Mouse (Mus musculus): ENCODE measurements around the gene Tmem101.
"Not testable (repeated sequence)": the region's sequence is repeated elsewhere in the genome, so short reads cannot be mapped to it uniquely, and the experiment has no call there.

The Tmem101 gene

GRCm38 (mm10) chr11:102156039-102156785, at the start of gene Tmem101:
TSS of gene Tmem101 (minus strand) at chr11:102156404.
- DNase-seq (ENCODE audit: low read depth, low spot score) = peak; percentile 95

GRCm38 (mm10) chr11:102201408-102201821, 45.2 kb upstream of the Tmem101 start:
- DNase-seq (ENCODE audit: low read depth, low spot score) = peak; percentile 88

GRCm38 (mm10) chr11:102199856-102200255, 43.7 kb upstream of the Tmem101 start:
- no peak for DNase-seq (ENCODE audit: low read depth, low spot score)

GRCm38 (mm10) chr11:102198245-102198644, 42.0 kb upstream of the Tmem101 start:
- DNase-seq (ENCODE audit: low read depth, low spot score) = no peak

GRCm38 (mm10) chr11:102196018-102196797, 40.0 kb upstream of the Tmem101 start:
- DNase-seq (ENCODE audit: low read depth, low spot score) = no peak

GRCm38 (mm10) chr11:102193657-102194440, 37.6 kb upstream of the Tmem101 start:
- DNase-seq (ENCODE audit: low read depth, low spot score) = no peak

- DNase-seq (ENCODE audit: low read depth, low spot score) = no peak
Observed at GRCm38 (mm10) chr11:102190848-102191247, 34.6 kb upstream of the Tmem101 start.

- peak; percentile 92 for DNase-seq (ENCODE audit: low read depth, low spot score)
Observed at GRCm38 (mm10) chr11:102189461-102190436, 33.5 kb upstream of the Tmem101 start, which contains the start of gene G6pc3. TSS of gene G6pc3 (plus strand) at chr11:102189620.

- no peak for DNase-seq (ENCODE audit: low read depth, low spot score)
Observed at GRCm38 (mm10) chr11:102188980-102189379, 32.8 kb upstream of the Tmem101 start.

GRCm38 (mm10) chr11:102186235-102186634, 30.0 kb upstream of the Tmem101 start:
- no peak for DNase-seq (ENCODE audit: low read depth, low spot score)

GRCm38 (mm10) chr11:102185677-102186076, 29.5 kb upstream of the Tmem101 start:
- no peak for DNase-seq (ENCODE audit: low read depth, low spot score)

GRCm38 (mm10) chr11:102184646-102185495, 28.7 kb upstream of the Tmem101 start, which contains the start of gene Lsm12:
TSS of gene Lsm12 (minus strand) at chr11:102185296.
- DNase-seq (ENCODE audit: low read depth, low spot score) = peak; percentile 75

- DNase-seq (ENCODE audit: low read depth, low spot score) = no peak
Observed at GRCm38 (mm10) chr11:102184253-102184645, 28.0 kb upstream of the Tmem101 start.

- no peak for DNase-seq (ENCODE audit: low read depth, low spot score)
Observed at GRCm38 (mm10) chr11:102179836-102180235, 23.6 kb upstream of the Tmem101 start.

- no peak for DNase-seq (ENCODE audit: low read depth, low spot score)
Observed at GRCm38 (mm10) chr11:102168689-102169088, 12.5 kb upstream of the Tmem101 start.

- no peak for DNase-seq (ENCODE audit: low read depth, low spot score)
Observed at GRCm38 (mm10) chr11:102167539-102167938, 11.3 kb upstream of the Tmem101 start.

- peak; percentile 60 for DNase-seq (ENCODE audit: low read depth, low spot score)
Observed at GRCm38 (mm10) chr11:102165971-102166722, 9.9 kb upstream of the Tmem101 start.

- DNase-seq (ENCODE audit: low read depth, low spot score) = no peak
Observed at GRCm38 (mm10) chr11:102159781-102160180, 3.6 kb upstream of the Tmem101 start.

- not testable (repeated sequence) for DNase-seq (ENCODE audit: low read depth, low spot score)
Observed at GRCm38 (mm10) chr11:102158024-102158423, 1.8 kb upstream of the Tmem101 start.

All from telencephalon, adult 2 months (tissue).